Mouse (Mus musculus): ENCODE results near the gene Slc22a12.

GRCm38 (mm10) chr19:6502543-6503319 lies 40.1 kb downstream of the Slc22a12 start:
- TF ChIP-seq CTCF (IDR thresholded peaks at IDR 0.05), result no peak
- TF ChIP-seq EP300 (IDR thresholded peaks at IDR 0.05), result no peak

Data from lung, postnatal 0 days (tissue).